ENCODE assay signal across 28 mouse cellular contexts in genomic region chr14:76615182-76615581, GRCm38 (mm10). TPM values are rescaled to one million over a fixed set of nuclear protein-coding genes. Genes with fewer than 3 reads are reported as not detected.
DNase-seq lines count a peak whose midpoint lies in the region; ATAC-seq and TF ChIP-seq lines count a peak whose summit lies in the region.
"Had no signal": no experiment of that assay in that cellular context is flagged by ENCODE, and none has a peak within 500 bp of the region (broad histone marks: within the 10 kb centered on the region; RNA-seq: fewer than 3 reads in every experiment).

No protein-coding gene starts in this region.

- H3K4me1 ChIP-seq in liver, embryonic 13.5 days (replicated peaks) = peaks cover 28% of the 10 kb centered on the region
- H3K4me1 ChIP-seq in liver, embryonic 12.5 days = peaks cover 27% of the 10 kb centered on the region
- peaks cover 3% of the 10 kb centered on the region; the same call in 1 of the 2 replicates for H3K4me1 ChIP-seq in lung, postnatal 0 days (ENCODE audit: insufficient read depth, low read depth, low read length)
- H3K4me1 ChIP-seq in liver, embryonic 16.5 days (ENCODE audit: control insufficient read depth, low read depth, low read length) = peaks cover 3% of the 10 kb centered on the region
- peaks cover 31% of the 10 kb centered on the region for H3K4me1 ChIP-seq in stomach, embryonic 16.5 days (ENCODE audit: control insufficient read depth, insufficient read depth, low read length)

- no peak overlapping the region for H3K27ac ChIP-seq in liver, embryonic 13.5 days
- no peak overlapping the region for H3K27ac ChIP-seq in liver, embryonic 12.5 days
- no peak overlapping the region for H3K27ac ChIP-seq in lung, postnatal 0 days (ENCODE audit: low read length)
- no peak overlapping the region for H3K27ac ChIP-seq in liver, embryonic 16.5 days (ENCODE audit: low read length)
- H3K27ac ChIP-seq in stomach, embryonic 16.5 days (ENCODE audit: low read length) = peak overlapping the region; percentile 5; the same call in 1 of the 2 replicates
- H3K27ac ChIP-seq: embryonic facial prominence, embryonic 12.5 days; heart, adult 2 months; heart, embryonic 13.5 days; hindbrain, embryonic 14.5 days; liver, embryonic 14.5 days had no signal

- H3K36me3 ChIP-seq in liver, embryonic 13.5 days = no peaks in the 10 kb centered on the region
- no peaks in the 10 kb centered on the region for H3K36me3 ChIP-seq in liver, embryonic 12.5 days
- no peaks in the 10 kb centered on the region for H3K36me3 ChIP-seq in lung, postnatal 0 days (ENCODE audit: insufficient read depth, low read length)
- H3K36me3 ChIP-seq in liver, embryonic 16.5 days (ENCODE audit: control insufficient read depth, insufficient read depth) = no peaks in the 10 kb centered on the region
- H3K36me3 ChIP-seq in stomach, embryonic 16.5 days (ENCODE audit: control insufficient read depth, insufficient read depth, low read length) = no peaks in the 10 kb centered on the region
- H3K36me3 ChIP-seq: embryonic facial prominence, embryonic 12.5 days; heart, embryonic 13.5 days had no signal

- TF ChIP-seq EP300 in lung, postnatal 0 days (IDR thresholded peaks at IDR 0.05) = no peak

- H3K4me2 ChIP-seq in liver, embryonic 13.5 days = no peak overlapping the region
- no peak overlapping the region for H3K4me2 ChIP-seq in liver, embryonic 12.5 days
- no peak overlapping the region for H3K4me2 ChIP-seq in lung, postnatal 0 days (replicated peaks; ENCODE audit: low read depth, low read length)
- no peak overlapping the region for H3K4me2 ChIP-seq in liver, embryonic 16.5 days (ENCODE audit: low read depth, low read length)
- H3K4me2 ChIP-seq in stomach, embryonic 16.5 days (ENCODE audit: low read depth, low read length) = peak overlapping the region; percentile 11; the same call in 1 of the 2 replicates
- H3K4me2 ChIP-seq: embryonic facial prominence, embryonic 12.5 days; heart, embryonic 13.5 days; hindbrain, embryonic 14.5 days; midbrain, embryonic 11.5 days had no signal

- H3K9ac ChIP-seq in liver, embryonic 13.5 days = no peak overlapping the region
- H3K9ac ChIP-seq in liver, embryonic 12.5 days = no peak overlapping the region
- H3K9ac ChIP-seq in lung, postnatal 0 days (replicated peaks; ENCODE audit: low read depth) = no peak overlapping the region
- H3K9ac ChIP-seq in liver, embryonic 16.5 days (ENCODE audit: low read depth, low read length) = no peak overlapping the region
- H3K9ac ChIP-seq in stomach, embryonic 16.5 days (ENCODE audit: low read length) = no peak overlapping the region
- H3K9ac ChIP-seq: embryonic facial prominence, embryonic 12.5 days; heart, embryonic 13.5 days; hindbrain, embryonic 14.5 days; liver, embryonic 14.5 days had no signal

- no peak for DNase-seq in liver, embryonic 13.5 days
- DNase-seq in lung, postnatal 0 days (ENCODE audit: low spot score) = peak; percentile 50
- DNase-seq in lung, adult 18-20 months = no peak
- DNase-seq in Muller cell, postnatal 12 days (ENCODE audit: inconsistent ontology term) = no peak
- DNase-seq: adrenal gland, adult 8-10 months; cerebellum, adult 2 months; cerebellum, postnatal 25 days; embryo, embryonic 11 days; gastrocnemius, postnatal 36 days; heart, adult 2 months; heart, postnatal 10 days; kidney, adult 9 months; kidney, postnatal 14 days; spleen, adult 18-20 months; thymus, adult 18-20 months; thymus, postnatal 36 days had no signal

- peak; percentile 24; the same call in 1 of the 2 replicates for ATAC-seq in liver, embryonic 13.5 days (ENCODE audit: low read depth)
- ATAC-seq in liver, embryonic 12.5 days = no peak
- peak; percentile 54 for ATAC-seq in lung, postnatal 0 days
- peak; percentile 61 for ATAC-seq in liver, embryonic 16.5 days (ENCODE audit: low read depth)
- 0 out of 2 replicates have a peak, but pooled peaks have one; percentile 24 for ATAC-seq in stomach, embryonic 16.5 days (ENCODE audit: insufficient read depth, low FRiP score)
- ATAC-seq: CD4-positive, CD25-positive, alpha-beta regulatory T cell, adult 4 months; forebrain, embryonic 14.5 days; intestine, postnatal 0 days; midbrain, embryonic 16.5 days had no signal

- no peak for TF ChIP-seq CTCF in lung, postnatal 0 days (IDR thresholded peaks at IDR 0.05)

- WGBS in liver, embryonic 13.5 days (ENCODE audit: insufficient replicate concordance) = 53% methylated on average over 11 of the region's 11 CpGs
- 61% methylated on average over 11 of the region's 11 CpGs for WGBS in liver, embryonic 12.5 days (ENCODE audit: insufficient replicate concordance)
- WGBS in lung, postnatal 0 days = 47% methylated on average over 11 of the region's 11 CpGs
- 48% methylated on average over 11 of the region's 11 CpGs for WGBS in liver, embryonic 16.5 days (ENCODE audit: insufficient replicate concordance)
- WGBS in stomach, embryonic 16.5 days = 58% methylated on average over 11 of the region's 11 CpGs

- no peak overlapping the region for H3K4me3 ChIP-seq in liver, embryonic 13.5 days (replicated peaks)
- no peak overlapping the region for H3K4me3 ChIP-seq in liver, embryonic 12.5 days
- H3K4me3 ChIP-seq in lung, postnatal 0 days (ENCODE audit: low read depth, low read length) = no peak overlapping the region
- H3K4me3 ChIP-seq in liver, embryonic 16.5 days (ENCODE audit: low read depth, low read length) = no peak overlapping the region
- H3K4me3 ChIP-seq in stomach, embryonic 16.5 days (replicated peaks; ENCODE audit: low read length) = no peak overlapping the region
- H3K4me3 ChIP-seq: embryonic facial prominence, embryonic 12.5 days; heart, adult 2 months; heart, embryonic 13.5 days had no signal

- H3K27me3 ChIP-seq in liver, embryonic 13.5 days = no peaks in the 10 kb centered on the region
- no peaks in the 10 kb centered on the region; the same call in 1 of the 2 replicates for H3K27me3 ChIP-seq in liver, embryonic 12.5 days (replicated peaks)
- H3K27me3 ChIP-seq in lung, postnatal 0 days (replicated peaks; ENCODE audit: insufficient read depth, low read length) = no peaks in the 10 kb centered on the region
- H3K27me3 ChIP-seq in liver, embryonic 16.5 days (ENCODE audit: control insufficient read depth, insufficient read depth, low read depth, low read length) = no peaks in the 10 kb centered on the region
- H3K27me3 ChIP-seq in stomach, embryonic 16.5 days (ENCODE audit: control insufficient read depth, insufficient read depth, low read length) = no peaks in the 10 kb centered on the region; the same call in 1 of the 2 replicates
- H3K27me3 ChIP-seq: embryonic facial prominence, embryonic 12.5 days; heart, embryonic 13.5 days had no signal

- no peaks in the 10 kb centered on the region for H3K9me3 ChIP-seq in liver, embryonic 13.5 days (replicated peaks)
- no peaks in the 10 kb centered on the region for H3K9me3 ChIP-seq in liver, embryonic 12.5 days (replicated peaks)
- no peaks in the 10 kb centered on the region for H3K9me3 ChIP-seq in lung, postnatal 0 days (ENCODE audit: low read length)
- H3K9me3 ChIP-seq in liver, embryonic 16.5 days (replicated peaks; ENCODE audit: control insufficient read depth, low read length) = no peaks in the 10 kb centered on the region
- no peaks in the 10 kb centered on the region for H3K9me3 ChIP-seq in stomach, embryonic 16.5 days (replicated peaks; ENCODE audit: control insufficient read depth, low read length)
- H3K9me3 ChIP-seq: embryonic facial prominence, embryonic 12.5 days; heart, embryonic 13.5 days had no signal

RNA-seq across cellular contexts. Expression of gene Serp2, which starts 58.5 kb away (rescaled TPM):
- polyA plus RNA-seq in liver, embryonic 13.5 days (2015; fragmentation: Nextera tagmentation; extraction: Ambion mirVana) = 1.3 and 1.4 TPM in 2 replicates
- 2.2 and 2.9 TPM in 2 replicates for polyA plus RNA-seq in liver, embryonic 12.5 days (2016; fragmentation: Nextera tagmentation; extraction: Ambion mirVana)
- 4.1 and 5.1 TPM in 2 replicates for polyA plus RNA-seq in lung, postnatal 0 days (2015; fragmentation: Nextera tagmentation; extraction: Ambion mirVana)
- 0.61 and 0.79 TPM in 2 replicates for polyA plus RNA-seq in liver, embryonic 16.5 days (2015; fragmentation: Nextera tagmentation; extraction: Ambion mirVana)
- polyA plus RNA-seq in stomach, embryonic 16.5 days (2015; fragmentation: Nextera tagmentation; extraction: Ambion mirVana) = 7.8 and 8.8 TPM in 2 replicates
